Mouse (Mus musculus) lung, embryonic 15.5 days (tissue): ENCODE results near the gene Lrrc41. TPM values are rescaled to one million over a fixed set of nuclear protein-coding genes. Genes with fewer than 3 reads are reported as not detected.

Experiments used
- ATAC-seq: fragments of 200-750 bp; cut with Nextera tagmentation; 2 replicates; pipeline ENCODE4 v1.8.0; 2017; ENCODE audit warnings: moderate number of reproducible peaks, borderline replicate concordance; ENCODE audit not compliant: low FRiP score, low TSS enrichment; ENCODE audit errors: extremely low read depth
- H3K27ac ChIP-seq: fragments of 300-500 bp; sonication (generic); 2 replicates; pipeline ENCODE4 v1.5.1; 2015; ENCODE audit warnings: moderate library complexity, mild to moderate bottlenecking, inconsistent platforms
- H3K27me3 ChIP-seq: fragments of 300-500 bp; sonication (generic); 2 replicates; pipeline ENCODE4 v1.6.1; 2015; ENCODE audit warnings: inconsistent platforms
- H3K36me3 ChIP-seq: fragments of 300-500 bp; sonication (generic); 2 replicates; pipeline ENCODE4 v1.6.1; 2015; ENCODE audit warnings: inconsistent platforms
- H3K4me1 ChIP-seq: fragments of 300-500 bp; sonication (generic); 2 replicates; pipeline ENCODE4 v1.6.1; 2015; ENCODE audit warnings: inconsistent platforms
- H3K4me2 ChIP-seq: fragments of 300-500 bp; sonication (generic); 2 replicates; pipeline ENCODE4 v1.6.1; 2015; ENCODE audit warnings: inconsistent platforms, mild to moderate bottlenecking, moderate library complexity
- H3K4me3 ChIP-seq: fragments of 300-500 bp; sonication (generic); 2 replicates; pipeline ENCODE4 v1.5.1; 2015; ENCODE audit warnings: mild to moderate bottlenecking, inconsistent platforms
- H3K9ac ChIP-seq: fragments of 300-500 bp; sonication (generic); 2 replicates; pipeline ENCODE4 v1.6.1; 2015; ENCODE audit warnings: inconsistent platforms
- H3K9me3 ChIP-seq: fragments of 300-500 bp; sonication (generic); 2 replicates; pipeline ENCODE4 v1.6.1; 2016; ENCODE audit warnings: inconsistent platforms
- WGBS: fragments of 180-500 bp; shearing (Covaris S2); methylation state at CpG from one replicate; pipeline ENCODE4 v1.1.7; 2015; 5-methylcytosine and 5-hydroxymethylcytosine counted together
- polyA plus RNA-seq: library from polyadenylated mRNA; unstranded; fragments of >200 nt; fragmentation: Nextera tagmentation; extraction: Ambion mirVana; gene quantifications from 2 replicates; pipeline ENCODE4 v1.2.1, GENCODE M21; 2015

Lrrc41 gene
- polyA plus RNA-seq, 1 experiment from 2014 or later, result 70.9 TPM

DNA sequence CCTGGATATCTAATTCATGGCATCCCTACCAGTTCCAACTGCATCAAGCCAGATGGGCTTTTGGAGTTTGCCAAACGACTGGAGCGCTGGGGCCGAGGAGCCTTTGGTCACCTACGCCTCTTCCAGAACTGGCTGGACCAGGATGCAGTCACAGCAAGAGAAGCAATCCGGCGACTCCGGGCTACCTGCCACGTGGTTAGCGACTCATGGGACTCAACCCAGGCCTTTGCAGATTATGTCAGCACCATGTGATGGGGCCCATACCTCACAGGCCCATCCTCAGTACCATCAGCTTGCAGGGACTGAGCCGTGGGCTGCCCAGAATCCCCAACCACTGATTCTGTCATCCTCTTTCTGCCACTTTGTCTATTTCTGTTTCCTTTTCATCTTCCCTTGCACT is 21.2 kb downstream of the Lrrc41 start:
- ATAC-seq, result no peak
- H3K27ac ChIP-seq, result no peak overlapping the region
- WGBS, result 88% methylated on average over 10 of the region's 10 CpGs

DNA sequence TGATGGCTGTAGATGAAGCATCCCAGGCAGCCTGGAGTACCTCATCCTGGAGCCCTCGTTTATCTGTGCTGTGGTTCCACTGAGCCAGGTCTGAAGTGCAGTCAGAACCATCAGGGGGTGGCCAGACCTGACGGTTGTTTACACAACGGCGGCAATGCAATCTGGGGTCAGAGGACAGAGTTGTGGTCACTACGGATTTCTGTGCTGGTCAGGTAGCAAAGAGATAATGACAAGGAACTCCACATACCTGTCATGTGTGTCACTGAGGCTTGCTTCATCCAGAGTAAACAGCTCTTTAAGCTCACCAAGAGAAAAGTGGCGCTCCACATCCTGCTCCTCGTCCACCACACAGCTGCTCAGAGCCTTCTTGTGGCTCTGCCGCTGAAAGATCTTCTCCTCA is 22.1 kb downstream of the Lrrc41 start:
- 68% methylated on average over 8 of the region's 8 CpGs for WGBS
- Histone ChIP-seq H3K27ac (no peak overlapping the region), H3K4me1 (no peaks in the 10 kb centered on the region), H3K4me3 (no peak overlapping the region), H3K27me3 (no peaks in the 10 kb centered on the region), H3K9me3 (no peaks in the 10 kb centered on the region), H3K9ac (no peak overlapping the region), H3K4me2 (no peak overlapping the region), H3K36me3 (peaks cover 88% of the 10 kb centered on the region)
- ATAC-seq, result no peak

More for the DNA sequence above, 21.2 kb downstream of the Lrrc41 start:
- Histone ChIP-seq H3K36me3 (peaks cover 90% of the 10 kb centered on the region), H3K9me3 (no peaks in the 10 kb centered on the region), H3K4me3 (no peak overlapping the region), H3K4me1 (no peaks in the 10 kb centered on the region), H3K9ac (no peak overlapping the region), H3K27me3 (no peaks in the 10 kb centered on the region), H3K4me2 (no peak overlapping the region)

DNA sequence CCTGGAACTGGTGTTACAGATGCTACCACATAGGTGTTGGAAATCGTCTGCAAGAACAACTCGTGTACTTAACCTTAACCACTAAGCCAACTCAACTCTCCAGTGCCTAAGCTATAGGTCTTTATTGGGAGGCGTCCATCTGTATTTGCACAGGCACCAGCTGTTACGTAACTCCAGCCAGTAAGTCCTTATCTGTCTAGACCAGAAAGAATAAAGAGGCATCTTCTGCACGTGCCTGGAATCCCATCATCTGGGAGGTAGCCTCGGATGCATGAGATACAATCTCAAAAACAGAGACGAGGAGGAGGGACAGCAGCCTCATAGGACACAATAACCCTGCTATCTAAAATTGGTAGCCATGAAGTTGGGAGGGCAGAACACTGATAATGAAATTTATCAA is 25.9 kb downstream of the Lrrc41 start:
- Histone ChIP-seq H3K9me3 (no peaks in the 10 kb centered on the region), H3K9ac (no peak overlapping the region), H3K4me3 (no peak overlapping the region), H3K4me1 (no peaks in the 10 kb centered on the region), H3K27ac (no peak overlapping the region), H3K27me3 (no peaks in the 10 kb centered on the region), H3K4me2 (no peak overlapping the region), H3K36me3 (peaks cover 62% of the 10 kb centered on the region)
- no peak for ATAC-seq
- WGBS, result 78% methylated on average over 7 of the region's 7 CpGs

DNA sequence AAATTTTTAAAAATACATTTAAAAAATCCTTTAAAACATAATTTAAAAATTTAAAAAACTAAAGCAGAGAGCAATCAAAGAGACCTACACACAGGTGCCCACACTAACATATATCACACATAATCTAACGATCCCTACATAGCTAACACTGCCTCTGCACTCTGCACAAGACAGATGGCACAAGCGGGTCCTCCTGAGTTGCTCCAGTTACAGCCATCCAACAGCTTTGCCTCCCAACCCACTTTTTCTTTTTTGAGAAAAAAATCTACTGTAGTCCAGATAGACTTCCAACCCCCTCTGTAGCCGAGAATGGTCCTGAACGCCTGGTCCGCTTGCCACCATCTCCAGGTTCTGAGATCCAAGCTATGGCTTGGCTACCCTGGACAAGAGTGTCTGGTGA is 30.2 kb downstream of the Lrrc41 start:
- no peaks in the 10 kb centered on the region for H3K9me3 ChIP-seq
- H3K4me3 ChIP-seq, result no peak overlapping the region
- 92% methylated on average over 5 of the region's 5 CpGs for WGBS
- H3K9ac ChIP-seq, result no peak overlapping the region
- no peak overlapping the region for H3K4me2 ChIP-seq
- H3K4me1 ChIP-seq, result no peaks in the 10 kb centered on the region
- ATAC-seq, result no peak
- H3K27ac ChIP-seq, result no peak overlapping the region
- no peaks in the 10 kb centered on the region for H3K27me3 ChIP-seq
- peaks cover 32% of the 10 kb centered on the region for H3K36me3 ChIP-seq

DNA sequence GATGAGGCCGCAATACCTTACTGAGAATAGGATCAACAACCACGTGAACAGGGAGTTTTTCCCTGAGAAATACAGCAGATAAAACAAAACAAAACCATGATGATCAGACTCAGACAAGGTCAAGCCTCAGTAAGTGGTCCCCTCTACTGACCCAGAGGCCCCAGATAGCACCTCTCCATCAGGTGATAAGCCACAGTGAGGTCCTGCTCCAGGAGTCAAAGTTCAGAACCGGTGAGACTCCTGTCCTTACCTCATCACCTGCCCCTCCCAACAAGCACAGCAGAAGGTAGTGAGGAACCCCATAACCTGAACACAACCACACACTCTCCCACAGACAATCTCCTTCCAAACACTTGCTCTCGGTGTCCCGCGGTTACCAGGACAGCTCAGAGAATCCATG is 35.6 kb downstream of the Lrrc41 start:
- H3K36me3 ChIP-seq, result peaks cover 15% of the 10 kb centered on the region; the same call in 1 of the 2 replicates
- no peak overlapping the region for H3K27ac ChIP-seq
- no peak for ATAC-seq
- H3K27me3 ChIP-seq, result no peaks in the 10 kb centered on the region
- 88% methylated on average over 6 of the region's 6 CpGs for WGBS
- no peaks in the 10 kb centered on the region for H3K4me1 ChIP-seq
- H3K9ac ChIP-seq, result no peak overlapping the region
- H3K9me3 ChIP-seq, result no peaks in the 10 kb centered on the region
- no peak overlapping the region for H3K4me3 ChIP-seq
- H3K4me2 ChIP-seq, result no peak overlapping the region

DNA sequence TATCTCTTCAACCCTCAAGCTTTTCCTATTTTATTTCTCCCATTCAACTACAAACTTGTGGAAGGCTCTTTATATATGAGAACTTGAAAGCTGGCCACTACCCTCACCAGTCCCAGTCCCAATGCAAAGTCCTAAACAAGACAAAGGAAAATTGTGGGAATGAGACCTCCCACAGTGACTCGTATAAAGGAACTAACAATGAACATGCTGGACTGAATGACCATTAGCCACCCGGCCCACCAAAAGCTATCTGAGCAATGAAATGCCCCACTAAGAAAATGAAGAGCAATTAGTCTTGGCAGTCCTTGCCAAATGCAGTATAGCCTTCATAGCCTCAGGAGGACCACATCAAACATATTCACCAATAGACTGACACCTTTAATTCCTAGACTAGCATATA is 36.4 kb downstream of the Lrrc41 start:
- ATAC-seq, result no peak
- Histone ChIP-seq H3K4me3 (no peak overlapping the region), H3K9me3 (no peaks in the 10 kb centered on the region), H3K27ac (no peak overlapping the region), H3K36me3 (peaks cover 15% of the 10 kb centered on the region), H3K4me1 (no peaks in the 10 kb centered on the region), H3K27me3 (no peaks in the 10 kb centered on the region), H3K9ac (no peak overlapping the region), H3K4me2 (no peak overlapping the region)
- WGBS, result 86% methylated on average over 2 of the region's 2 CpGs

DNA sequence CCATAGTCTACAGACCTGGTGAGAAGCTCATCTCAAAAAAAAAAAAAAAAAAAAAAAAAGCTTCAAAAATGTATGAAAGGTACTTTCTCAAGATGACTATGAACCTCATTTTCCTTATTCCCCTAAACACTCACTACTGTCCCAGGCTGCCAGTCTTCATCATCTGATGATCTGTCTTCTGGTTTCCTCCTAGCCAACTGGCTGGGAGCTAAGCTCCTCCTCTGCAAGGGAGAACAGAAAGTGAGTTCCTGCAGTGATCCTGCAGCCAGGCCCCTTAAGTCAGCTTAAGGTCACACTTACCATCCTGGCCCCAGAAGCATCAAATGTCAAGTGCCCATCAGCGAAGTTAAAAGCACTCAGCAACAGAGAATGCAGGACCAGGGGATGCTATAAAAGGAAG is 47.7 kb downstream of the Lrrc41 start:
- Histone ChIP-seq H3K36me3 (0 out of 2 replicates have a peak, but pooled peaks cover 5% of the 10 kb centered on the region), H3K4me2 (peak overlapping the region; percentile 68), H3K4me3 (peak overlapping the region; percentile 59), H3K4me1 (peaks cover 20% of the 10 kb centered on the region), H3K9me3 (no peaks in the 10 kb centered on the region), H3K27me3 (no peaks in the 10 kb centered on the region), H3K27ac (no peak overlapping the region), H3K9ac (peak overlapping the region; percentile 53)
- no peak for ATAC-seq
- WGBS, result 0% methylated on average over 1 of the region's 1 CpGs

DNA sequence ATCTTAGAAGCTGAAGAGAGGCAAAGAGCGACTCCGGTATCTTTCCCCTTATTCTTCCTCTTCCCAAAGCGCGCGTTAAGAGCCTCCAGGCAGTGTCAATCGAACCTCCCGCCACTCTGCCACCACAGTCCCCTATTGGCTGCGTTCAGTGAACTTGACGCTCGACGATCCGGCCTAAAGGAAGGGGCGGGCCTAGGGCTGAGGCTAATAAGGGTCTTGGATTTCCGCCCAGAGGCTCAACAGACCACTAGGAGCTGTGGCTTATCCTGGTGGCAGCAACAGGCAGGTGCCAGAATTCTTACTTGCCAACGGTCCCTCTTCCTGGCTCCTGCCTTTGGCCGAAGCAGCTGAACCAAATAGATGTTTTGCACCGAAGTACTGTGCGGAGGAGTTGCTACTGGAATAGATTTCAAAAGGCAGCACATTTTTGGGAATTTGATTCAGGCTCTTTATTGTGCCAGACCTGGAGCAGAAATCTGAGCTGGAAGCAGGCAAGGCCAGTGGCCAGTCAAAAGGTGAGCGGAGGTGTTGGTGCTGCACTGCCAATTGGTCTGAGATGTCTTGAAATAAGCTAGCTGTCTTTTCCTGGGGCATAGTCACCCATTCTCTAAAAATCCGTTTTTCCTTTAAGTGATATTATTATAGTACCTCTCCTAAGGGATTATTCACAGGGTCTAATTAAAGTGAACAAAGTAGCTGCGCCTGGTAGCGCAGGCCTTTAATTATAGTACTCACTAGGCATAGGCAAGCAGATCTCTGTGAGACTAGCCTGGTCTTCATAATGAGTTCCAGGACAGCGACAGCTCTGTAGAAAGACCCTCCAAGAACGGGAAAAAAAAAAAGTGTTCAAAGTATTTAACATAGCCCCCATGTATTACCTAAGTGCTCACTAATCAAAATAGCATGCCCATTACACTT is 48.8 kb downstream of the Lrrc41 start, which contains the start of the genes Rad54l and Pomgnt1:
Gene Rad54l (minus strand): TSS at position 89 of the 918 bp plus-strand sequence.
Gene Pomgnt1 (plus strand): TSS at position 239 of the 918 bp plus-strand sequence.
- ATAC-seq, result peak; percentile 96
- Histone ChIP-seq H3K4me3 (peak within 1 kb of the TSS; percentile 59), H3K9me3 (no peaks in the 10 kb centered on the region), H3K27me3 (no peaks in the 10 kb centered on the region), H3K4me2 (peak within 1 kb of the TSS; percentile 68), H3K36me3 (0 out of 2 replicates have a peak, but pooled peaks cover under 1% of the 10 kb centered on the region), H3K4me1 (peaks cover 20% of the 10 kb centered on the region), H3K9ac (peak within 1 kb of the TSS; percentile 56), H3K27ac (peak within 1 kb of the TSS; percentile 66)
- WGBS, result 4% methylated on average over 24 of the region's 24 CpGs

DNA sequence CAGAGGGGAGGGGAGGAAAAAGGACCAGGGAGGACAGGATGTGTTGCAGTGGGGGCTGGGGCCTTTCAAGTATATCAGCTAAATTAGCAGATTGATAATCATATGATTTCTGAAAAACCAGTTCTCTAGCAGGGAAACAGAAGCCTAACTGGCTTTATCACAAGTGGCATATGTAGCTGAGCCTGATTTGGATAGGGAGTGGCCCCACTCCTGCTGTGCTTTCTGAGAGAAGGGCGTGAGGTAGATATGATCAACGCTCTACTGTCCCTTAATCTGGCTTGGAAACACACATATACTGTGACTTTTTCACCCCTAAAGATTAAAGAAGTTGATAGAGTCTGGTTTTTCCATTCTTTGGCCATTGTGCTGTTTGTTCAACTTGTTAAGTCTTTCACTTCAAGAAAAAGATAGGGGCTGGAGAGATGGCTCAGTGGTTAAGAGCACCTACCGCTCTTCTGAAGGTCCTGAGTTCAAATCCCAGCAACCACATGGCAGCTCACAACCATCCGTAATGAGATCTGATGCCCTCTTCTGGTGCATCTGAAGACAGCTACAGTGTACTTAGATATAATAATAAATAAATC is 50.8 kb downstream of the Lrrc41 start:
- Histone ChIP-seq H3K27me3 (no peaks in the 10 kb centered on the region), H3K36me3 (no peaks in the 10 kb centered on the region), H3K4me3 (no peak overlapping the region), H3K9ac (no peak overlapping the region), H3K27ac (no peak overlapping the region), H3K4me1 (peaks cover 20% of the 10 kb centered on the region), H3K4me2 (no peak overlapping the region), H3K9me3 (no peaks in the 10 kb centered on the region)
- ATAC-seq, result no peak
- WGBS, result 93% methylated on average over 4 of the region's 4 CpGs

DNA sequence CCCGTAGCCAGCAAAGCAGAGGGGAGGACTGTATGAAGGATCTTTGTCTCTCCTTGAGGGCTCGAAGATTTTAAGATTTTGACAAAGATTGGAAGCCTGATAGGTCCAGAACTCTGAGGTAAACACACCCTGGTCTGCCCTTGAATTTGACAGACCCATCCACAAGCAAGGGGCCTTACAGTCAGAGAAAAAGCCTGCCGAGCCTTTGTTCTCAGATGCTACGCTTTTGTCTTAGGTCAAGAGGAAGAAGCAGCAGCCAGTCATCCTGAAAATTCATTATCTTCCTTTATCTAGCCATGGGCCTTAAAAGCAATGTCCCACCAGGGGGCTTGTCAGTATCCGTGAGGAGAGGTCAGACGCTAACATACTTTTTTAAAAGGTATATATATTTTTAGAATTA is 52.9 kb downstream of the Lrrc41 start:
- no peaks in the 10 kb centered on the region for H3K36me3 ChIP-seq
- no peak overlapping the region for H3K9ac ChIP-seq
- peaks cover 14% of the 10 kb centered on the region for H3K4me1 ChIP-seq
- H3K4me2 ChIP-seq, result no peak overlapping the region
- H3K4me3 ChIP-seq, result no peak overlapping the region
- no peak overlapping the region for H3K27ac ChIP-seq
- no peaks in the 10 kb centered on the region for H3K27me3 ChIP-seq
- ATAC-seq, result no peak
- no peaks in the 10 kb centered on the region for H3K9me3 ChIP-seq
- 75% methylated on average over 6 of the region's 6 CpGs for WGBS

DNA sequence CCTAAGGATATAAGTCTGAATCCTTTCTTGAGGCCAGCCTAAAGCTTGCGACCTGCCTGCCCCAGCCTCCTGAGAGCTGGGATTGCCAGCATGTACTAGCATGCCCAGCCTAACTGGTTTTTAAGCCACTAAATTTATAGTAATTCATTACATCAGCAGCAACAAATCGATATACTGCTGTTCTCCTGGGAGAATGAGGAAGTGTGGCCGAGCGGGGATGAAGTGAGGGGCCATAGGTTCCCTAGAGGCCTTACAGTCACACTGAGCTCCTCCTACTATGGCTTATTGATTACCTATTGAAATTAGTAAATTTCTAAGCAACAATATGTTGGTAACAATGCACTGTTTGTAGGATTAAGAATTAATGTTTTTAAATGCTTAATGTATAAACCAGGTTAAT is 58.1 kb downstream of the Lrrc41 start:
- H3K4me1 ChIP-seq, result peaks cover 4% of the 10 kb centered on the region; the same call in 1 of the 2 replicates
- H3K27me3 ChIP-seq, result no peaks in the 10 kb centered on the region
- no peak overlapping the region for H3K27ac ChIP-seq
- H3K9ac ChIP-seq, result no peak overlapping the region
- no peaks in the 10 kb centered on the region for H3K36me3 ChIP-seq
- no peak for ATAC-seq
- no peaks in the 10 kb centered on the region for H3K9me3 ChIP-seq
- 83% methylated on average over 4 of the region's 4 CpGs for WGBS
- no peak overlapping the region for H3K4me3 ChIP-seq
- H3K4me2 ChIP-seq, result no peak overlapping the region

DNA sequence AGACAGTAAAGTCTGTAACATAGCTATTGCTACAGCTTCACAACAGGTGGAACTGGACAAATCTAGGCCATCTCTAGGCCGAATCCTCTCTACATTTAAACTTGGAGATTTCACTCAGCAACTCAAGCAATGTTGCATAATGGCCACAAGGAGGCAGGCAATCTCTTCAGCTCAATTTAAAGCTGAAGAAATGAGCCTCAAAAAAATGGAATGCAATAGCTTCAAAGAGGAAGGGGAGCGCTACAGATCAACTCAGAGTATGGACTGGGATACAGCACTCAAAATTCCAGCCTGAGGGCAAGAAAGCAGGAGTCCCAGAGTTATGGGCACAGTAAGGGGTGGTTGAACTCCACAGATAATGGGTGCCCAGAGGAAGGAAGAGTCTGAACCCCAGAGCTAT is 59.9 kb downstream of the Lrrc41 start:
- ATAC-seq, result no peak
- no peaks in the 10 kb centered on the region for H3K36me3 ChIP-seq

More for the DNA sequence above, 59.9 kb downstream of the Lrrc41 start:
- no peak overlapping the region for H3K4me3 ChIP-seq
- 17% methylated on average over 2 of the region's 2 CpGs for WGBS
- H3K9ac ChIP-seq, result no peak overlapping the region
- no peaks in the 10 kb centered on the region for H3K27me3 ChIP-seq
- peaks cover 4% of the 10 kb centered on the region; the same call in 1 of the 2 replicates for H3K4me1 ChIP-seq
- H3K27ac ChIP-seq, result no peak overlapping the region
- H3K9me3 ChIP-seq, result no peaks in the 10 kb centered on the region
- no peak overlapping the region for H3K4me2 ChIP-seq
